Mouse (Mus musculus) cerebellum, adult 9-10 months (tissue): ENCODE measurements around the gene Panx1.

Experiments used
- DNase-seq: peaks from one replicate; pipeline ENCODE4 v3.0.0; 2022

Gene Panx1

DNA sequence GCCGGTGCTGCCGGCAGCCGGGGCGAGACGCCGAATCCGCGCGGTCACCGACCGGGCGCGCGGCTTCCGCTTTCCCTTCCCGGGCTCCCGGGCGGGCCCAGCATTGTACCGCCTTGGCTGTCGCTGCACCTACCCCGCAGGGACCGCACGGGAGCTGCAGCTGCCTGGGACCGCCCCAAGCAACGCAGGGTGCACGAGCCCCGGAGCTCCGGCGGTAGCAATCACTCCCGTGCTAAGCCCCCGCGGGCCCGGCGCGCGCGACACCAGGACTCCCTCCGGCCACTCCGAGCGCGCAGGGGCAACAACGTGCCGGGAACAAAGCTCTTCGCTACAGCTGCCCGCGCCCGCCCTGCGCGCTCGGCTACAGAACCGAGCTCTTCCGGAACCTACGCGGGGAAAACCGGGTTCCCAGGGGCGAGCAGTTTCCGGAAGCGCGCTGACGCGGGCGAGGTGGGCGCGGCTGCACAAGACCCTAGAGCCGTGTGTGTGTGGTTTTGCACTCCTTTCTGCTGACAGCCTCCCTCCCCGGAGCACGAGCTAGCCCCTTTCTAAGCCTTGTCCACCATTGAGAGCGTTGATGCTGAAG is at the start of gene Panx1:
Gene Panx1 (minus strand): TSS at position 395 of the 586 bp plus-strand sequence.
- DNase-seq = no peak

DNA sequence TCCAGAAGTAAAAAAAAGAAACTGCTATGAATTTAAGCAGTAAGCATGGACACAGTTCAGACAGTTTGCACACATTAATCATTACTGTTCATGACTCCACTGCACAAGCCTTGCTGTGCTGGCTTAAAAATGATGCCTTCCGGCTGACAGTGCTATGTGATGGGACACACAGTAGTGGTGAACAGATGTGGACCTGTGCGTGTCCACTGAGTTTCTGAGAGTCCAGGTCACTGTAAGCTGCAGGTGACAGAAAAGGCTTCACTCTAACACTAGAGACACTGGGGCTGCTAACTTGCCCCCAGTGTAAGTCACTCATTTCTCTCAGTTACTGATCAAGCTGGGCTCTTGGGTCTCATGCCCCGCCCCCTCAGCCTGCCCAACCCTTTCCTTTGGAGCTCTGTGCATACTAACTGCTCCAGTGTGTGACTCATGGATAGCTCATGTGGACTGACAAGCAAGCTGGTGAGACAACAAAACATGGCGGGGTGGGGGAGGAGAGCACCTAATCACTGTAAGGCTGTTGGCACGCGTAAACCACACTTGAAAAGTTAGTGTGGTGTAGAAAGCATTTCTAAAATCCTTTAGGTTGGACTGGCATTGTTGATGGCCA is 23.5 kb upstream of the Panx1 start:
- no peak for DNase-seq

- no peak for DNase-seq
Measured at GRCm38 (mm10) chr9:15067995-15068685, 22.9 kb upstream of the Panx1 start.

DNA sequence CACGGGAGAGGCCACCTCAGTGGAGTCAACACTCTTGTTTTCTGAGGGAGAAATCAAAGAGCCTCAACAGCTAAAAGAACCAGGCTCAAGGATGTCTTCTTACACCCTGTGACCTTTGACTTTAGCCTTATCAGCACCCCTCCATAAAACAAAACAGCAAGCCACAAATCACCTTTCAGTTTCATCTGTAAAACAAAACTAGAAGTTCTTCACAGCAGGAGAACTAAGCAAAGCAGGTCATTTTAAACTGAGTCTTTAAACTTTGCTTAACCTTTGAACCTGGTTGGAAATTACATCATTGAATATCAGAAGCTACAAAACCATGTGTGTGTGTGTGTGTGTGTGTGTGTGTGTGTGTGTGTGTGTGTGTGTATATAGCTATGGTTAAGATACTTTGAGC is 18.9 kb upstream of the Panx1 start:
- DNase-seq = no peak

DNA sequence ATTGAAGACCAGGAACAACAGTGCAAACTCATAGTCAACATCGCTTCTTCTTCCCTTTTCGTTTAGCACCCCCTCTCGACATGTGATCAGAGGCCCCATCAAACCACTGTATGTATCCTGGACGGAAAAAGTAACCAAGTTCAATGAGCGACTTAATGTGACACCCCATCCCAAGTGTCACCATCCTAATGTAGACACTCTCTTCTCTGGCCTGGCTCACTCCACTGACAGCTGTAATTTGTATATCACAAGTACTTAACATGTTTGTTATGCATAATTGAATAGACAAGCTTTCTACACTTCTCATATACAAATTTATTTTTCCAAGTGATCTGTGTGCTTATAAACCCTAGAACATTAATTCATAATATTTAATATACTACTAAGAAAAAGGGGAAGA is 15.6 kb upstream of the Panx1 start:
- no peak for DNase-seq

DNA sequence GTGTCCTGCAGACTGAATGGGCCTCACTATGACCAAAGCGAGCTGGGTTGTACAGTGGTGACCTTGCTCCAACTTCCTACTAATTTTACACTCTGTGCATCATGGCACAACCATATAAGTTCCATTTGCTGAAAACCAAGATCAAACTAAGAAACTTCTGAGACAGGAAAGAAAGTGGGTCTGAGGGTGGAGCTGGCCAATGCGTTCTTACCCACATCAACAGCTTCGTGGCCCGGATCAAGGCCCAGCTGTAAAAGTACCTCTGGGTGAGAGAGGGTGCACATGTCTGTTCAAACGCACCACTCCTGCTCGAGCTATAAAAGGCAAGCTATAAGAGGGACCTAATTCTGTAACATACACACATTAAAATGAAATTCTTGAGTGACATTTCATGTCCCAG is 14.7 kb upstream of the Panx1 start:
- no peak for DNase-seq

GRCm38 (mm10) chr9:15045740-15046139 is 462 bp upstream of the Panx1 start:
- no peak for DNase-seq

- DNase-seq = no peak
Measured at GRCm38 (mm10) chr9:15044391-15045083, 741 bp downstream of the Panx1 start.

DNA sequence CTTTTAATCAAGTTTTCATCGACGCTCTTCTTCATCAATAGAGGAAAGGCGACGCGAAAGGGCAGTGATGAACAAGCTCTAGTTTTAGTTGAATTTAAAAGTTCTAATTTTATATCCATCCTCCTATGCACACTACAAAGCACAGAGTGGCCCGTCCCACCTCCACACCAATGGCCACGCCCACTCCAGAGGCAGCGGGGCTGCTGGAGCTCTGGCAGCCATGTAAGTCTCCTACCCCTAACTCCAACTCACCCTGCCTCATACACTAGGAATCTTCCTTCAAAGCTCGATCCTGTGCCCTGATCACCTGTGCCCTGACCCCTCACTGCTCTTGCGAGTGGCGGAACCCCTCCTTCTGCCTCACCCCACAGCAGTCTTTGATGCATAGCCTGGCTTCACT is 3.7 kb downstream of the Panx1 start:
- no peak for DNase-seq

- no peak for DNase-seq
Measured at GRCm38 (mm10) chr9:15039848-15040247, 5.4 kb downstream of the Panx1 start.

GRCm38 (mm10) chr9:15037704-15038103 is 7.6 kb downstream of the Panx1 start:
- DNase-seq = no peak

GRCm38 (mm10) chr9:15037237-15037636 is 8.0 kb downstream of the Panx1 start:
- DNase-seq = no peak

- no peak for DNase-seq
Measured at GRCm38 (mm10) chr9:15036807-15037206, 8.5 kb downstream of the Panx1 start.

DNA sequence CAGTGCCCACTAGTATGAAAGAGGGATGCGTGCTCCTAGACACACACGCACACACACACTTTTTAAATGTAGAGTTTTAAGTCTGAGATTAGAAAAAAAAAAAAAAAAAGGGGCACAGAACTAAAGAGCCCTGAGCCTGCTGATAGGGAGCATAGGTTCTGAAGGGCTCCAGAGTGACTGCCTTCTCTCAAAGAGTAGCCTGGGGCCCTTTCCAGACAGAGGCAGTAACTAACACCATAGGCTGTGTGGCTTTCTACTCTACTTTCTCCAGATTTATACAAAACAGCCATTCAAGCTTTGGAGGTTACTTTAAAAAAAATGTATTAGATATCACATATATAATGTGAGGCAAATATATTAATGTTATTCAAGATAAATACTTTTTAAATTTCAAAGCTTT is 8.9 kb downstream of the Panx1 start:
- no peak for DNase-seq

- no peak for DNase-seq
Measured at GRCm38 (mm10) chr9:15035979-15036378, 9.3 kb downstream of the Panx1 start.

DNA sequence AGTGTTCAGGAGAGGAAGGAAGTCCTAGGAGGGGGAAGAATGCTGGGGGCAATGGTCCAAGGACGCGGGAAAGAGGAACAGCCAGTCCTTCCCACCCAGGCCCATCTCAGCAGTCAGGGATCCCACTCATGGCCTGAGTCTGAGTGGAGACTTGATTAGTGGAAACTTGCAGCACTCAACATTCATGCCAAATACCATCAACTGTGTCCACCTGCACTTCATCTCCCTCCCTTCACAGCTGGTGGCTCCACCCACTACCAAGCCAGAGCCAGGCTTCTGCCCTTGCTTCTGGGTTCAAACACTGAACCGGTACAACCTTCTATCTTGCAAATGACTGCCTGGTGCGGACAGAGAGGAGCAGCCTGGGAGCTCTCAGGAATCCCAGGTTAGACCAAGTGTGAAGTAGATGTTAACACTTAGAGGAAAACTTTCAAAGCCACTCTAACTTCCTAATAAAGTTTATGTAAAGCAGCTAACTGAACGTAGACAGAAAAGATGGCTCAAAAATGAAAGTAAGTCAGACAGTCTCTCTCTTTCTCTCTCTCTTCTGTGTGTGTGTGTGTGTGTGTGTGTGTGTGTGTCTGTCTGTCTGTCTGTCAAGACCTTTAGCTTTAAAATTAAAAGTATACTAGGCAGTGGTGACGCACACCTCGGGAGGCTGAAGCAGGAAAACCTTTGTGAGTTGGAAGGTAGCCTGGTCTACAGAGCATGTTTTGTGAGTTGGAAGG is 10.6 kb downstream of the Panx1 start:
- no peak for DNase-seq

DNA sequence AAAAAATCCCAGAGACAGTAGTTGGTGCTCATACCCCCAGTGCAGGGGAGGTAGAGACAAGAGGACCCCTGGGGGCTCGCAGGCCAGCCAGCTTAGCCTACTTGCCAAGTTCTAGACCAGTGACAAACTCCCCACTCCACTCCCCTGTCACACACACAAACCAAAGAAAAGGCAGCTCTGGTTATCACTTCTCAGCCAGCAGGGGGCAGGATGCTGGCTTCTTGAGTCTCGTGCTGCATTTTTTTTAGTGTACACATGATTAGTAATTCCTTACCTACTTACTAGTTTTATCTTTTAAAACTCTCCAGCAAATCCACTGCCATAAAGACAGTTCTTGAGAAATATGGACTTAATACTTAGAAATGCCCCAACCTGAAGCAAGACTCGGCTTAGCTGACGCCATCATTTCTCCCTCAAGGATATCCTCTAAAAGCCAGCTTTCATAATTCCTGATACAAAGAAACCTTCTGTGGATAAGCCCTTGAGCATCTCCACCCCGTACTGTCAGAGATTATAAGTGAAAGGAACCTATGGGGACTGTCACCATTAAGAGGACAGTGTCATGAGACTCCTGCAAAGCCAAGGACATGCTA is 11.6 kb downstream of the Panx1 start:
- no peak for DNase-seq

DNA sequence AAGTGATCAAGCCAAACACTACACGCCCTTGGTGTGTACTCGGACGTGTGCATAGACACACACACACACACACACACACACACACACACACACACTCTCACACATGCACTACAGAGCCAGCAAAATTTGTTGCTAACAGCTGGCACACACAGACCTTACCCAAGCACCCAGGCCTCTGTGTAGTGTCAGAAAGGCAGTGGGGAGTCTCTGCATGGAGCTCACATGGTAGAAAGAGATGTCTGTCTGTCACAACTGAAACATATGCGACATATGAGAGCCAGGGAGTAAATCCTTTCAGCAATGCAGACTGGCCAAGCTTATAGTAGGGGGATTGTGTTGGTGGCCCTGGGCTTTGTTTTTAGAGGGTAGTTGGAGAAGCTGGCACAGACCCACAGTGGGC is 12.5 kb downstream of the Panx1 start:
- no peak for DNase-seq

GRCm38 (mm10) chr9:15030771-15031170 is 14.5 kb downstream of the Panx1 start:
- no peak for DNase-seq

- DNase-seq = no peak
Measured at GRCm38 (mm10) chr9:15029025-15029727, 16.1 kb downstream of the Panx1 start.

- no peak for DNase-seq
Measured at GRCm38 (mm10) chr9:15027725-15028124, 17.6 kb downstream of the Panx1 start.

GRCm38 (mm10) chr9:15023049-15023448 is 22.2 kb downstream of the Panx1 start:
- no peak for DNase-seq
